Mouse (Mus musculus) urinary bladder, postnatal 25 days (tissue): ENCODE data around the gene Gadd45g.

Experiments used
- DNase-seq: peaks from one replicate; pipeline ENCODE4 v3.0.0; 2022; ENCODE audit warnings: low spot score

Gadd45g gene

GRCm38 (mm10) chr13:51853301-51854243, 7.1 kb downstream of the Gadd45g start:
- DNase-seq = peak; percentile 40

GRCm38 (mm10) chr13:51855584-51855983, 9.1 kb downstream of the Gadd45g start:
- no peak for DNase-seq

GRCm38 (mm10) chr13:51857156-51857555, 10.7 kb downstream of the Gadd45g start:
- DNase-seq = no peak

GRCm38 (mm10) chr13:51858475-51858874, 12.0 kb downstream of the Gadd45g start:
- no peak for DNase-seq

GRCm38 (mm10) chr13:51859174-51859573, 12.7 kb downstream of the Gadd45g start:
- DNase-seq = no peak

GRCm38 (mm10) chr13:51859798-51860197, 13.3 kb downstream of the Gadd45g start:
- no peak for DNase-seq

GRCm38 (mm10) chr13:51862750-51863149, 16.3 kb downstream of the Gadd45g start:
- no peak for DNase-seq

GRCm38 (mm10) chr13:51866151-51866659, 19.7 kb downstream of the Gadd45g start:
- no peak for DNase-seq

- DNase-seq = no peak
These were observed 22.1 kb downstream of the Gadd45g start for GRCm38 (mm10) chr13:51868491-51869128.

GRCm38 (mm10) chr13:51869129-51869491, 22.6 kb downstream of the Gadd45g start:
- no peak for DNase-seq

GRCm38 (mm10) chr13:51871148-51871547, 24.7 kb downstream of the Gadd45g start:
- no peak for DNase-seq

- DNase-seq = no peak
These were observed 25.9 kb downstream of the Gadd45g start for GRCm38 (mm10) chr13:51872252-51872962.

- DNase-seq = no peak
These were observed 26.6 kb downstream of the Gadd45g start for GRCm38 (mm10) chr13:51872963-51873514.

- no peak for DNase-seq
These were observed 27.3 kb downstream of the Gadd45g start for GRCm38 (mm10) chr13:51873786-51874185.

GRCm38 (mm10) chr13:51876131-51876530, 29.7 kb downstream of the Gadd45g start:
- no peak for DNase-seq

- DNase-seq = no peak
These were observed 32.3 kb downstream of the Gadd45g start for GRCm38 (mm10) chr13:51878806-51879205.

GRCm38 (mm10) chr13:51879571-51879970, 33.1 kb downstream of the Gadd45g start:
- no peak for DNase-seq

- no peak for DNase-seq
These were observed 33.5 kb downstream of the Gadd45g start for GRCm38 (mm10) chr13:51880019-51880418.

- no peak for DNase-seq
These were observed 35.0 kb downstream of the Gadd45g start for GRCm38 (mm10) chr13:51881271-51882128.

GRCm38 (mm10) chr13:51882218-51882617, 35.7 kb downstream of the Gadd45g start:
- no peak for DNase-seq

GRCm38 (mm10) chr13:51884250-51884649, 37.8 kb downstream of the Gadd45g start:
- DNase-seq = no peak
